Mouse (Mus musculus) heart, postnatal 14 days (tissue): Measurements from ENCODE around the gene Tmem91. TPM values are rescaled to one million over a fixed set of nuclear protein-coding genes. Genes with fewer than 3 reads are reported as not detected.

Source experiments
- DNase-seq, 2 experiments: peaks; one replicate each; pipeline ENCODE4 v3.0.0; 2021 to 2022
- intact Hi-C: fragments of 180-260 bp; cut with DNase I; formaldehyde crosslinking; loops from one replicate; pipeline ENCODE4 v1.15.1; 2025
- total RNA-seq, 2 experiments: library from RNA; stranded (reverse); gene quantifications; 2 replicates each; pipeline ENCODE4 v1.2.3; 2021

Tmem91 gene
- total RNA-seq, 2 experiments from 2014 or later = 0.37 TPM; not detected in 1

DNA sequence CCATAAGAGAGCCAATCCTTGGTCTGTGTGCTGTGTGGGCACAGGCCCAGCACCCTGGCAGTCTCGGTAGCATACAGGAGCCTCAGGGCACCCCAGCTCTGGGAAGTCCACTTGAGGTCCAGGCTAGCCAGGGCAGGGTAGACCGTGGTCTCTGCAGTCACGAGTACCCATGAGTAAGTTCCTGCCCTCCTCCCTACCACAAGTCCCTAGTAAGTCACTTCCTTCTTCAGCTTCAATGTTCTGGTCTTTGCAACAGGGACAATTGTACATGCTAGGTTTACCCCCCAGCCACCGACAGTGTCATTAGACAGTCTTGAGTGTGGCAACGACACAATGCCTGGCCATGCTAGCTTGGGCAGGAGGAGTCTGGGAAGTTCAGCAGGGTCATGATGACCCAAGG, 42.3 kb downstream of the Tmem91 start:
- no peak for DNase-seq
- intact Hi-C loops = no loop called here

DNA sequence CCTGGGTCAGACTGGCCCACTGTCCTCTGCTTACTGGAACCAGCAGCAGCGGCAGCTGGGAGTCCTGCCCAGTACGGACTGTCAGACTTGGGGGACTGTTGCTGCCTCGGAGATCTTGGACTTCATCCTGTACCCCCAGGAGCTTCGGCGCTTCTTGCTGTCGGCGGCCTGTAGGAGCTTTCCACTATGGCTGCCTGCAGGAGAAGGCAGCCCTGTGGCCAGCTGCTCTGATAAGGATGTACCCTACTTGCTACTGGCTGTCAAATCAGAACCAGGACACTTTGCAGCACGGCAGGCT, 46.7 kb downstream of the Tmem91 start:
- intact Hi-C loops = loop anchor here (5.0 kb wide), 2 partner anchors 124 to 741 kb away; partner anchors contain the start of gene Hnrnpul1
- no peak for DNase-seq

DNA sequence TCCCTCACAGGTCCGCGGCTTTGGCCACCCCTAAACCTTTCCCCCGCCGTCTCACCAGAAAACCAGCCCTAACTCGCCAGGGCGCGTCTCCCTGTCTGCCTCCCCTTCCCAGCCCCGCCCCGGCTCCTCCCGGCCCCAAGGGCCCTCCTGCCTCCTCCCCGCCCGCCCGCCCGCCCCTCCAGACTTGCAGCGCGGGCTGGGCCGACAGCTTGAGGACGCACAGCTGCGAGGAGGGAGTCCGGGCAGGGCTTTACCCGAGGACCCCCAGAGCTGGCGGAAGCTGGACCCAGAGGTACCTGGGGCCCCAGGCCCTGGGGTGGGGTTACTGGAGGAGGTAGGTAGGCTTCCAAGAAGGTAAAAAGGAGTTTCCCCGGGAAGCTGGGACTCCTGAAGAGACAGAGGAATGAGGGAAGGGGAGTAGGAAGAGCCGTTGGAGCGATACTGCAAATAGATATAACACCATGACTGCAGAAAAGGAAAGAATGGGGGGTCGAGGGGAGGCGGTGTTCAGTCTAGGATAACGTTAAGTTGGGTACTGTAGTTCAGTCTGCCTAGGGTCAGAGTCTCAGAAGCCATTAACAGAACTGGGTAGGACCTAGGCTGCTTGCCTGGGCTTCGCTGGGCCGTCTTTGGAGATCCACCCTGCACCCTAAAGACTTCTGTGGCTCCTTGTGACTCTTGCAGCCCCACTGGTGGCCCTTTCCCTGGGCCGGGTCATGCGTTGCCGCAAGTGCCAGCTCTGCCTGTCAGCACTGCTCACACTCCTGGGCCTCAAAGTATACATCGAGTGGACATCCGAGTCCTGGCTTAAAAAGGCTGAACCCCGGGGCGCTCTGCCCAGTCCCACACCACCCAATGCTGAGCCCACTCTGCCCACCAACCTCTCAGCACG, 47.3 kb downstream of the Tmem91 start:
- intact Hi-C loops = loop anchor here (5.0 kb wide), 2 partner anchors 125 to 740 kb away; partner anchors contain the start of gene Hnrnpul1
- peak; percentile 78 to 86 for DNase-seq

DNA sequence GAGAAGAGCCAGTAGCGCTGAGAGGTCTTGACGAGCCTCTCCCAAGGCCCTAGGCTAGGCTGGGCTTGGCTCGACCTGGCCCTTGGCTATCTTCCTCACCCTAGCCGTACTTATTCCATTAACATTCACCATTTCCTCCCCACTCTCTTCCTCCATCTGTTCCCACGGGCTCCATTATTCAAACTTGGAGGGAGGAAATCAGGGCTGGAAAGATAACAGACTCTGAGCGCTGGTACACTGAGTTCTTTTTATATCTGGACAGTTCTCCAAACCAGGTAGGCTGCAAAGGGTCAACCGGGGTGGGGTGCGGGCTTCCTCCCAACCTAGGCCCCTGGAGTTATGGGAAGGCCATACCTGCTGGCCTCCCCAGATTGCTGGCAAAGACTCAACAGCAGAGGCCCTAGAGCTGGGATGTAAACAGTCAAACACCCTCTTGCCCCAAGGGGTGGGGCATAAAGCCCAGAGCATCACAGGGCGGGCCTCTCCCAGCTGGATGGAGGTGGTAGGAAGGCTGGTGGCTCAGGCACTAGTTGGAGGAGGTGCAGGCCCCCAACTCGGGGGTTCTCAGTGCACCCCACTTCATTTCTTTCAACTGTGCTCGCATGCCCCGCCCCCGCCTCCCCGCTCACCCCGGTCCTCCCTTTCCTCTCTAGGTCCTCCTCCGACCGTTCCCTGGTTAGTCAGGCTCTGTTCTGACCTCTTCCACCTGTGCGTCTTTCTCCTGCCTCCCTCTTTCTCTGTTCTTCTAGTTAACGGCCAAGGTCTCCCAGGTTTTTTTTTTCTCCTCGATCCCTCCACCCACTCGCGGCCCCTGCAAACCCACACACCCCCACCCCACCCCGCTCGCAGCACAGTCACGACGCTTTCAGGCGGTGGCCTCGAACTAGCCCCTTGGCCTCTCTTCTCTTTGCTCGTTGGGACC, 48.2 kb downstream of the Tmem91 start, which contains the start of gene B3gnt8:
TSS of gene B3gnt8 (plus strand) at position 146 of the 922 bp plus-strand sequence.
- intact Hi-C loops = loop anchor here (5.0 kb wide), 2 partner anchors 126 to 739 kb away; partner anchors contain the start of gene Hnrnpul1
- peak; percentile 72 to 73 for DNase-seq

DNA sequence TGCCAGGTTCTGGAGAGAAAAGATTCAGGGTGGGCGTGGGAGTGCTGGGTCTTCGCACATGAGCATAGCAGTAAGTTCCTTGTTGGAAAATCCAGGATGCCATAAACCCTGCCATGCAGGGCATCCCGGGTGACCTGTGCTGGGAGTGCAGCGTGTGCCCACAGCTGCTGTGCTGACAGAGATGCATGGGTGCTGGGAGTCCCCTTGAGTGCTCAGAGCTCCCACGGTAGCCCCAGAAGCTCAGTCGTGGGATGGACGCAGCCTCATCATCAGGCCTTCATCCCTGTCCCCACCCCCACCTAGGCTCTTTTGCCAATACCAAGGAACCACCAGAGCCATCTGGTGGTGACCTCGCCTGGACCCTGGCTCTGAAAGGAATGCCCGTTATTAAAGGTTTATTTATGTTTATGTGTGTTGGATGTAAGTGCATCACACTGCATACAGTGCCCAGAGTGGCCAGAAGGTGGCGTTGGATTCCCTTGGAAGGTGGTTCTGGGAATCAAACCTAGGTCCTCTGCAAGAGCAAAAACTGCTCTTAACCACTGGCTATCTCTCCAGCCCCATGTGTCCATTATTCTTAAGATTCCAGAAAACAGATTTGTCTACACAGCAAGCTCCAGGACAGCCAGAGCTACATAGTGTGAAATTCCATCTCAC, 49.2 kb downstream of the Tmem91 start:
- intact Hi-C loops = loop anchor here (5.0 kb wide), 2 partner anchors 127 to 738 kb away; partner anchors contain the start of gene Hnrnpul1
- peak in 1 of 2 experiments; percentile 48 for DNase-seq

DNA sequence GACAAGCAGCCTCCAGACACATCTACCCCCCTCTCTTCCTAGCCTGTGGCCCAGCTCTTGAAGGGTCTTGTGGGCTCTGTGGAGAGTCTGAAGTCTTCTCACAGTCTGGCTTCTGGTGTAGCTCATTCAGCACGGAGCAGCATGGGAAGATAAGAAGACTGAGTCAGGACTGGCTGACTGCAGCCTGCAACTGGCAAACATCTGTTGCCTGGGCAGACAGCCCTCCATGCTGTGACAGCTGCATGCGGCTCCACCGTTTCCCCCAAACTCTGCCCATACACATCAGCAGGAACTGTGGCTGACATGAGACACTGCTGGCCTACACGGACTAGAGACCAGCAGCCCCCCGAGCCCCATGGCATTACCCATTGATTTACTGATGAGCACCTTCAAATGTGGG, 50.1 kb downstream of the Tmem91 start:
- intact Hi-C loops = loop anchor here (5.0 kb wide), 2 partner anchors 127 to 738 kb away; partner anchors contain the start of gene Hnrnpul1
- peak; percentile 69 to 74 for DNase-seq

DNA sequence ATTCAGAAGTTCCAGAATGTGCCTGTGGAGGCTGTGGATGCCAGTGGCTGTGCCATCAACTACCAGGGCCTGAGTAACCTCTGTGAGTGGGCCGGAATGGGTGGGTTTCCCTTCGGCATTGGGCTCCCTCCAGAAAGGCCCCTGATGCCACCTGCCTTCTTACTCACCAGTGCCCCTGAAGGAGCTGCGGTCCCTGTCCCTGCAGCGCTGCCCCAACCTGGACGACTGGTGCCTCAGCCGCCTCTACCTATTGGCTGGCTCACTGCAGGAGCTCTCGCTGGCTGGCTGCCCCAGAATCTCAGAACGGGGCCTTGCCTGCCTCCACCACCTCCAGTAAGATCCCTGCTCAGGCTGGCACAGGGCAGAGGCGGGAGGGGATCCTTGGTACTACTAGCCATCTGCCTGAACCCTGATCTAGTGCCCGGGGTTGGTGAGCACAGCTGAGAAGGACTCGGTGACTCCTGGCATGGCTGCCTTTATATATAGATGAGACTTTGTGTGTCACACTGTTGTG, 51.1 kb downstream of the Tmem91 start:
- intact Hi-C loops = no loop called here
- no peak for DNase-seq

DNA sequence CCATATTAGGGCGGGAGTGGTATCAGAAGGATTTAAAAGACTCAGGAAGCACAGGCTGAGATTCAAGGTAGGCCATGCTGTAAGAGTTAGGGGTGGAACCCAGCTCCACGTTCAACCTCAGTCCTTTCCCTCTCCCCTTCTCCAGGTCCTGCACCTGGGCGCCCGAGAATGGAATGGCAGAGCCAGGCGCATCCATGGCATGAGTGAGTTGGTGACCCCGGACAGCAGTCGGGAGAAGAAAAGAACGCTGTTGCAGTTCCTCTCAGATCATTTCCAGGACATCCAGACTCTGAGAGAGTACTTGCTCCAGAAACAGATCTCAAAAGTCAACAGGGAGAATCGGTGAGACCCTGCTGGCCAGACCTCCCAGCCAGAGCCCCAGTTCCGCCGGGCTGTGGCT, 54.2 kb downstream of the Tmem91 start:
- peak in 1 of 2 experiments; percentile 0 for DNase-seq
- intact Hi-C loops = no loop called here

DNA sequence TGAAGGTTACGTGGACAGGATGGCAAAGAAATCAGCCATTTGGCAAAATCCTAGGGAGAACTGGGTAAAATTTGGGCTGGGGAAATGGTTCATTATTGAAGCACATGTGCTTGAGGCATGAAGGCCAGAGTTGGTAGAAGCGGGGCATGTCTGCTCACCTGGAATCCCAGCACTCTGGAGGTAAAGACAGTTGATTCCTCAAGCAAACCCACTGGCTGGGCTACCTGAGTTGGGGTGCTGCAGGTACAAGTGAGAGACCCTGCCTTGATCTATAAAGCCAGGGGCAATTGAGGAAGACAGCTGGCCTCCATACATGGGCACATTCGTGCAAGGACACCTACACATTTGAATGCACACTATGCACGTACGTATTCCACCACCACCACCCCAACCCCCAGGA, 54.9 kb downstream of the Tmem91 start:
- no peak for DNase-seq
- intact Hi-C loops = no loop called here

DNA sequence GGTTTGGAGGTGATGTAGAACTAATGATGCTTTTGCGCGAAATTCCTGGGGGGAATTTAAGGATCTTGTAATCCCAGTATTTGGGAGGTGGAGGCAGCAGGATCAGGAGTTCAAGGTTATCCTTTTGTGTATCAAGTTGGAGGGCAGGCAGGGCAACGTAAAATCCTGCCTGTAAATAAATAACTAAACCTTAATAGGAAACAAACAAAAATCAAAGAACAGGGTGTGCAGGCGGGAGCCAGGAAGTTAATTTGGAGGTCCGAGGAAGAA, 55.3 kb downstream of the Tmem91 start:
- intact Hi-C loops = no loop called here
- DNase-seq = no peak

Other genes with a start within 250 kb of the Tmem91 start
- 10 to 100 TPM; 14.3 to 17.4 TPM for gene Ceacam1, start 197.6 kb downstream of the Tmem91 start, total RNA-seq
- 1 to 10 TPM; 1.9 to 2.0 TPM for gene Ceacam2, start 135.3 kb downstream of the Tmem91 start, total RNA-seq
- under 1 TPM in 1 of 2 experiments, not detected in 1; 0.53 TPM for gene Erich4, start 59.3 kb downstream of the Tmem91 start, total RNA-seq
- 10 to 100 TPM; 55.5 to 60.6 TPM for gene Dmac2, start 55.8 kb downstream of the Tmem91 start, total RNA-seq
- 1 to 10 TPM; 4.9 to 5.8 TPM for gene B3gnt8, start 48.5 kb downstream of the Tmem91 start, total RNA-seq
- 100 to 1,000 TPM; 132 to 146 TPM for gene Bckdha, start 16.2 kb downstream of the Tmem91 start, total RNA-seq
- gene Exosc5, start 16.0 kb downstream of the Tmem91 start, total RNA-seq = 10 to 100 TPM; 16.9 to 17.2 TPM
- 10 to 100 TPM; 11.0 to 11.3 TPM for gene B9d2, start 5.6 kb upstream of the Tmem91 start, total RNA-seq
- 10 to 100 TPM; 31.7 to 36.1 TPM for gene Tgfb1, start 11.8 kb upstream of the Tmem91 start, total RNA-seq
- gene Ccdc97, start 43.9 kb upstream of the Tmem91 start, total RNA-seq = 10 to 100 TPM; 47.0 to 50.7 TPM
- gene Hnrnpul1, start 79.6 kb upstream of the Tmem91 start, total RNA-seq = 10 to 100 TPM; 88.8 to 89.0 TPM
- gene Axl, start 113.5 kb upstream of the Tmem91 start, total RNA-seq = 100 to 1,000 TPM in 1 of 2 experiments, 10 to 100 TPM in 1; 94.3 to 122 TPM
- 1 to 10 TPM; 5.4 to 6.1 TPM for gene Cyp2s1, start 141.7 kb upstream of the Tmem91 start, total RNA-seq
- 1 to 10 TPM in 1 of 2 experiments, under 1 TPM in 1; 0.59 to 2.9 TPM for gene Cyp2b10, start 222.5 kb upstream of the Tmem91 start, total RNA-seq